Mouse (Mus musculus) stomach, postnatal 0 days (tissue): Measurements from ENCODE around the gene Sfxn4.

Source experiments
- CTCF ChIP-seq: IDR thresholded peaks from 2 replicates; pipeline ENCODE4 v1.5.1; 2016; ENCODE audit warnings: antibody characterized with exemption, low read depth, mild to moderate bottlenecking, moderate library complexity
- EP300 ChIP-seq: optimal IDR thresholded peaks from 2 replicates; pipeline ENCODE3; 2016; ENCODE audit warnings: antibody characterized with exemption

DNA sequence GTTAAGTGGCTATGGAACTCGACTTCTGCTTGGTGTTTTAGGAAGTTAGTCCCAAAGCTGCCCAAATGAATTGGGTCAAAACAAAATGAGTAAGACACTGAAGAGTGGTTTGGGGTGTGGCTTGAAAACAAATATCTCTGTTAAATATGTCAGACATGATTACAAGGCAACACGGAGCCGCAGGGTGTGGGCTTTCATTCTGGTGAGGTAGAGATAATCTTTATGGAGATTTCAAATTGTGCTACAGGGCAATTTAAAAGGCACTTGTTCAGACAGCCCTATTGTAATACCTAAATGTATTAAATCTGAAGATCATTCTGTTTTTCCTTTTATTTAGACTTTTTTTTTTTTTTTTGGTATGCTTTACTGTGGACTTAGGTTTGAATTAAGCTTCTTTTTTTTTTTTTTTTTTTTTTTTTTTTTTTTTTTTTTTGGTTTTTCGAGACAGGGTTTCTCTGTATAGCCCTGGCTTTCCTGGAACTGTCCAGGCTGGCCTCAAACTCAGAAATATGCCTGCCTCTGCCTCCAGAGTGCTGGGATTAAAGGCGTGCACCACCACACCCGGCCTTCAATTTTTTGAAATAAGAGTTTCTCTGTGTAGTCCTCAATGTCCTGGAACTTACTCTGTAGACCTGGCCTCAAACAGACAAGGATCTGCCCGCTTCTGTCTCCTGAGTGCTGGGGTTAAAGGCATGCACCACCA, 61.3 kb downstream of the Sfxn4 start:
- no peak for TF ChIP-seq CTCF
- TF ChIP-seq EP300 = no peak
